Mouse (Mus musculus): ENCODE data around the gene Rbbp6. TPM values are rescaled to one million over a fixed set of nuclear protein-coding genes. Genes with fewer than 3 reads are reported as not detected.

Rbbp6 gene
- polyA plus RNA-seq, 1 experiment from 2014 or later: 20.2 TPM

GRCm38 (mm10) chr7:123030709-123031181, 65.3 kb downstream of the Rbbp6 start:
- Histone ChIP-seq H3K27me3 (ENCODE audit: insufficient read depth, poor library complexity, severe bottlenecking) (peaks cover 5% of the 10 kb centered on the region; the same call in 1 of the 2 replicates), H3K4me3 (peak overlapping the region; percentile 58), H3K36me3 (no peaks in the 10 kb centered on the region), H3K4me1 (replicated peaks) (peaks cover 20% of the 10 kb centered on the region), H3K9me3 (no peaks in the 10 kb centered on the region), H3K27ac (peak overlapping the region; percentile 89)
- WGBS: 1% methylated on average over 21 of the region's 21 CpGs
- DNase-seq (ENCODE audit: low spot score): peak; percentile 68

DNA sequence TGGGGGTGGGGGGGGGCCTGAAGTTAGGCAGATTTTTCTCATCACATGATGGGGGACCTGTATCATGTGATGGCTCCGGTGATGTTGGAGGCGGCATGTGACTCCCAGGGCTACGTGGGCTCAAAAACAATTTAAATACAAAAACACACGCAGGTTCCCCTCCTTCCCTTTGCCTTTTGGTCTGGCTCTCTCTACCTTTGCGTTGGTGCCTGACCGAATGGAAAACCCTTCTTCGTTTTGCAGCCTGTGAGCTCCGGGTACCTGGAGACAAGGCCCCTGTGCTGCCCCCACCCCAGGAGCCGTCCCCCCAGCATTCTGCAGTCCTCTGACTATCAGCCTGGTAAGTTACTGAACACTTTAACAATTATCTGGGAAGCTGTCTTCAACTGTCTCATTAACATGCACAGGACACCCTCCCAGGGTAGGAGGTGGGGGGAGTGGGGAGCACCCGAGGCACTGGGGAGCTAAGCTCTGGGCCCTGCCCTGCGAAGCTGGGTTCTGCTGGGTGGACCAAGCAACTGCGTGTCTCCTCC, 65.8 kb downstream of the Rbbp6 start:
- Histone ChIP-seq H3K36me3 (no peaks in the 10 kb centered on the region), H3K4me1 (replicated peaks) (peaks cover 20% of the 10 kb centered on the region), H3K27me3 (ENCODE audit: insufficient read depth, poor library complexity, severe bottlenecking) (peaks cover 5% of the 10 kb centered on the region; the same call in 1 of the 2 replicates), H3K4me3 (peak overlapping the region; percentile 58), H3K9me3 (no peaks in the 10 kb centered on the region), H3K27ac (peak overlapping the region; percentile 89)
- 5% methylated on average over 12 of the region's 12 CpGs for WGBS
- DNase-seq (ENCODE audit: low spot score): no peak

DNA sequence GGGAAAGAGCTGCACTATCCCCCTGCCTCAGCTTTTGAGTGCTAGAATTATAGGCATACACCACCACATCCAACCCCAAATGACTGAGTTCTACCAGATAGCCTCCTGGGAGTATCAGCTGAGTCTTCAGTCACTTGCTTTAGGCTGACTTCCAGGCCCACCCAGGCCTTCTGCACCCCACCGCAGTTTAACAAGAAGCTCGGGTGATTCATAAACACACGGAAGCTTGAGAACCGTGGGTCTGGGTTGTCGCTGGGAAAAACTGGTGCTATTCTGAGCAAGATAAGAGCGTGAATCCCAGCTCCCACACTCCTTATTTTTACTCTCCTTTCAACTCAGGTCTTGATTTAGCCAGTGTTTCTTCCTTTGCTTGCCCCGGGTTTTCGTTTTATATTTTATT, 69.8 kb downstream of the Rbbp6 start:
- no peaks in the 10 kb centered on the region for H3K9me3 ChIP-seq
- no peaks in the 10 kb centered on the region for H3K36me3 ChIP-seq
- peaks cover 14% of the 10 kb centered on the region for H3K4me1 ChIP-seq (replicated peaks)
- no peak for DNase-seq (ENCODE audit: low spot score)
- H3K27ac ChIP-seq: no peak overlapping the region
- WGBS: 92% methylated on average over 8 of the region's 8 CpGs
- no peaks in the 10 kb centered on the region for H3K27me3 ChIP-seq (ENCODE audit: insufficient read depth, poor library complexity, severe bottlenecking)
- H3K4me3 ChIP-seq: no peak overlapping the region

DNA sequence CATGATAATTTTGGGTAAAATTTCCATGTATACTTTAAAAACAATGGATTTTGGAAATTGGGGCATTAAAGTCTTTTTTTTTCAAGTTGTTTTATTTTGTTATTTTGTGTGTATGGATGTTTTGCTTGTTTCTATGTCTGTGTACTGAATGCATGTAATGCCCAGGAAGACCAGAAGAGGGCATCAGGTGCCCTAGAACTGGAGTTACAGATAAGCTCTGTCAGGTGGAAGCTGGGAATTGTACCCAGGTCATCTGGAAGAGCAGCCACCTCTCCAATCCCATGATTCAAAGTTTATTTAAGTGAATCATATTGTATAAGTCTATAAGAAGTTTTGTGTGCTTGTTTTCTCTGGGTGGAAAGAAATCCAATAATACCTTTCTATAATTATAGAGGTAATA, 73.8 kb downstream of the Rbbp6 start:
- Histone ChIP-seq H3K27me3 (ENCODE audit: insufficient read depth, poor library complexity, severe bottlenecking) (no peaks in the 10 kb centered on the region), H3K27ac (no peak overlapping the region), H3K9me3 (no peaks in the 10 kb centered on the region), H3K4me3 (no peak overlapping the region), H3K4me1 (replicated peaks) (peaks cover 2% of the 10 kb centered on the region; the same call in 1 of the 2 replicates), H3K36me3 (no peaks in the 10 kb centered on the region)
- DNase-seq (ENCODE audit: low spot score): no peak

DNA sequence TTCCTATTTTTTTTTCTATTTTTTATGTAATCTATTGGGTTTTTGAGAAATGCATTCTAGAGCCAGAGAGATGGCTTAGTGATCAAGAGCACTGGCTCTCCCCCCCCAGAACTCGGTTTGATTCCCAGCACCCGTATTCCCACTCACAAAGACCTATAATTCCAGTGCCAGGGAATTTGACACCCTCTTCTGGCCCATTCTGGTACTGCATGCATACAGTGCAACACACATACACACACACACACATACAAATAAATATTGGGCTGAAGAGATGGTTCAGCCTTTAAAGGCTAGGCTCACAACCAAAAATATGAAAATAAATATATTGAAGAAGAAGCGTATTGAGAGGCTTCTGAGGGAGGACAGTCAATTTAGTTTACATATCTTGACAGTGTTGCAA, 79.7 kb downstream of the Rbbp6 start:
- Histone ChIP-seq H3K36me3 (no peaks in the 10 kb centered on the region), H3K9me3 (0 out of 2 replicates have a peak, but pooled peaks cover 2% of the 10 kb centered on the region), H3K4me3 (no peak overlapping the region), H3K27ac (no peak overlapping the region), H3K27me3 (ENCODE audit: insufficient read depth, poor library complexity, severe bottlenecking) (no peaks in the 10 kb centered on the region), H3K4me1 (replicated peaks) (peaks cover 3% of the 10 kb centered on the region; the same call in 1 of the 2 replicates)
- 95% methylated on average over 3 of the region's 3 CpGs for WGBS
- no peak for DNase-seq (ENCODE audit: low spot score)

GRCm38 (mm10) chr7:123046473-123047091, 81.1 kb downstream of the Rbbp6 start:
- WGBS: 76% methylated on average over 13 of the region's 13 CpGs
- no peak overlapping the region for H3K27ac ChIP-seq

More at GRCm38 (mm10) chr7:123046473-123047091, 81.1 kb downstream of the Rbbp6 start:
- peaks cover 3% of the 10 kb centered on the region; the same call in 1 of the 2 replicates for H3K4me1 ChIP-seq (replicated peaks)
- no peak overlapping the region for H3K4me3 ChIP-seq
- H3K36me3 ChIP-seq: no peaks in the 10 kb centered on the region
- H3K27me3 ChIP-seq (ENCODE audit: insufficient read depth, poor library complexity, severe bottlenecking): no peaks in the 10 kb centered on the region
- DNase-seq (ENCODE audit: low spot score): no peak
- 0 out of 2 replicates have a peak, but pooled peaks cover 2% of the 10 kb centered on the region for H3K9me3 ChIP-seq

Other genes starting within 250 kb of the Rbbp6 start
- gene Tnrc6a, start 158.2 kb downstream of the Rbbp6 start, polyA plus RNA-seq (2016; fragmentation: Nextera tagmentation; extraction: Ambion mirVana): 51.5 and 58.1 TPM in 2 replicates
- gene Slc5a11, start 249.1 kb downstream of the Rbbp6 start, polyA plus RNA-seq (2016; fragmentation: Nextera tagmentation; extraction: Ambion mirVana): 0.08 and 0.34 TPM in 2 replicates